Mouse (Mus musculus) heart, adult 2 months (tissue): ENCODE data around the gene Fam162a.

Experiments
- CTCF ChIP-seq: fragments of 200-600 bp; IDR thresholded peaks from 2 replicates; pipeline ENCODE4 v1.8.1; 2022; ENCODE audit warnings: antibody characterized with exemption, mild to moderate bottlenecking, moderate library complexity
- EP300 ChIP-seq: fragments of 200-500 bp; IDR thresholded peaks from 2 replicates; pipeline ENCODE4 v1.6.1; 2011; ENCODE audit warnings: low read depth, low read length, control low read depth; ENCODE audit not compliant: insufficient read depth
- POLR2A ChIP-seq: fragments of 200-500 bp; IDR thresholded peaks from 2 replicates; pipeline ENCODE4 v1.6.1; 2011; ENCODE audit warnings: mild to moderate bottlenecking, low read depth, low read length, control low read depth; ENCODE audit not compliant: insufficient read depth

DNA sequence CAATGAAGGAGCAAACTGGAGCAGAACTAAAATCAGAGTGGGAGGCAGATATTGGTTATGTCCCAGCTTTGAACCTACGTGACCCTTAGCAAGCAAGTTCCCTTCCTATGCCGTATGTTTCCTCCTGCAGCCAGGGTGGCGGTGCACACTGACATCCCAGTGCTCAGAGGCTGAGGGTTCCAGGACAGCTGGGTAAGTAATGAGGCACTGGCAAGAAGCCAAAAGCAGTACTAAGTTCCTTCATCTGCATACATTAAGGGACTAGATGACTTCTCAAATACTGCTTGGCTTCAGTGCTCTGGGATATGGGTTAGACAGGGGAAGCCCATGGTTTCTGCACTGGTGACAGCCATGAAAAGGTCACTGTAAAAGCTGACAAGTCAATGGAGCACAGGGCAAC is 3.0 kb downstream of the Fam162a start:
- TF ChIP-seq CTCF (no peak), POLR2A (no peak), EP300 (no peak)
